Mouse (Mus musculus): ENCODE data around the gene Arx. TPM values are rescaled to one million over a fixed set of nuclear protein-coding genes. Genes with fewer than 3 reads are reported as not detected.

The Arx gene
- polyA plus RNA-seq (2017; shearing (Covaris generic)), result not detected

DNA sequence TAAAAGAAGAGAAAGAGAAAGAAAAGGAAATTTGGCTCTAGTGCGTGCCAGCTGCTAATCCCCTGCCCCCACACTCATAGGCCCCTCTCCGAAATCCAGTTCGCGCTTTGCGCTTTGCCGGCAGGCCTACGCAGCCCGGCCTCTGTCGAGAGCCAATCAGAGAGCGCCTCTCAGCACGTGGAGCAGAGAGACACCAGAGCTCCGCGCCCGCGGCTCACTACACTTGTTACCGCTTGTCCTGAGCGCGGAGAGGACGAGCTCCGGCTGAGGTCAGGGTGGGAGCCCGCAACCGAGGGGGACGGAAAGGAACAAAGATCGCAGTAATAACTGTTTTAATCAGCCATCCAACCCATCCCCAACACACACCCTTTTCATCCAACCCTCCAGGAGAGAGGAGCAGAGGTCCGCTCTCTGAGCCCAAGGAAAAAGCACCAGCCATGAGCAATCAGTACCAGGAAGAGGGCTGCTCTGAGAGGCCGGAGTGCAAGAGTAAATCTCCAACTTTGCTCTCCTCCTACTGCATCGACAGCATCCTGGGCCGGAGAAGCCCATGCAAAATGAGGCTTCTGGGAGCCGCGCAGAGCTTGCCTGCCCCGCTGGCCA lies at the start of gene Arx:
Arx (plus strand) TSS at position 155 of the 603 bp plus-strand sequence.
- ATAC-seq, result peak; percentile 84

DNA sequence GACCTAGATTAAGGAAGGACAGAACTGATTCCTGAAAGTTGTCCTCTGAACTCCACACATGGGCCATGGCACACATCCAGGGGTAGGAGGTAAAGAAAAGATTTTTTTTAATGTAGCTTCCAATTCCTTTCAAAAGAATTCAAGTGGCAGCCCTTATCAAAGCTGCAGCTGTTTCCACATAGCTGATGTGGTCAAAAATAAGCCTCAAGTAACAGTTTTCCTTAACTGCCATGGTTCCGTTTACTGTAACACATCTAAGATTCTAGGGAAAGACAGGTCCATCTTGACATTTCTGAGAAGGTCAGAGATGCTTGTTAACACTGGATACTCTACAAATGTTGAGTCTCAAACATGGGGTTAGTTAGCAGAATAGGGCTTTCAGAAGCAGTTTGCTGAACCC lies 34.9 kb upstream of the Arx start:
- no peak for ATAC-seq

DNA sequence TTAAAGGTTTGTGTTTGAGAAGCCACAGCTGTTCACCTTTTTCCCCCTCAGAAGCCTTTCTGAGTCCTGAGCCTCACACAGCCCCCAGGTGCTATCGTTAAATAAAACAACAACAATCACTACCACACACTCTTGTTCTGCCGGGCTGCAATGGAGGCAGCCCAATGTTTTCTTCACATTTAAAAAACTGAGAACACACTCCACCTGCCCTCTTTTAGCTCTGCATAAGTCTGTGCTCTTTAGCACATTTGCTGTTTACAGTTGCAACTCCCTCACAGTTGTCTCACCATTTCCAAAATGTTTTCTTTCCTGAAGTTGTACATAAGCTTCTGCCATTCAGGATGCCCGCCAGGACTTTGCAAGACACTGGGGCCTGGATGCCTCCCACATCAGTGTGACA lies 10.6 kb upstream of the Arx start:
- ATAC-seq, result no peak

DNA sequence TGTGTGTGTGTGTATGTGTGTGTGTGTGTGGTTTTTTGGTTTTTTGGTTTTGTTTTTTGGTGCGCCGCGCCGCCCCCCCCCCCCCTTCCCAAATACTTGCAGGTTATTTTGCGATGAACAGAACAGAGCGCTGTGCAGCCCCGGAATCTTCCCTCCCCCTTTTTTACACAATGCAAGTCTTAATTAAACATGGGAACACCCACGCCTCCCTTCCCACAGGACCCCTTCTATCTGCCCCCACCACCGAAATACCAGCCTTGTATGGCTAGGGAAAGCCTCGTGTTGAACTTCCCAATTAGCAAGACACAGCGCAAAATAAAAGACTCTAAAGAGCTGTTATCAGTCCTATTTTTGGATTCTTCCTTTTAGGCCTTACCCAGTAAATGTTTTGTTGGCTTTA lies 6.3 kb upstream of the Arx start:
- ATAC-seq, result no peak

DNA sequence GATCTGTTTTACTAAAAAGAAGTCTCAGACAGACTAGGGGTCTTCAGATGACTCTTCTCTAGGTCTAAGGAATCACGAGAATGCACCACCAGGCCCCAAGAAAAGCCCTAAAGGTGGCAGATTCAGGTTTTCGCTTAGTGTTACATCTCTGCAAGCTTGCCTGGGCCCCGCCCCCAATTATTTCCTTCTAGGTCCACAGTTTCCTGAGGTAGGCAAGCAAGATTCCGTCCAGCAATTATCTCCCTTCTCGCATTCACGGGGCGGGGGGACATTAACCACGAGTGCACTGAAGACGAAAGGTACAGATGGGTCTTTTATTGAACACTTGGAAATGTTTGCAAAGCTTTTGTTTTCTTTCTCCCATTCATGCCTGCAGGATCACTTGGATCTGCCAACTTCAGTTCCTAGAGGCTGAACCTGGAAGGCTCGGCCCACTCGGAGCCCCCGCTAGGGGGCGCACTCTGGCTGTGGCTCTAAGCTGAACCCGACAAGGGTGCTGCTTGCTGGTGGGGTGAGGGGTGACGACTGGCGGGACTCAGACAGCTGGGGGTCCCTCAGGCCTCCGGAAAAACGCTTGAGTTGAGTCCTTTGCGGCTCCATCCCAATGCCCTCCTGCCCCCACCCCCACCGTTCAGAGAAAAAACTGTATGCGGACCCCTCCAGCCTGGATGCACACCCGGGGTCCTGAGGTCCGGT lies 5.1 kb upstream of the Arx start:
- ATAC-seq, result peak; percentile 46

DNA sequence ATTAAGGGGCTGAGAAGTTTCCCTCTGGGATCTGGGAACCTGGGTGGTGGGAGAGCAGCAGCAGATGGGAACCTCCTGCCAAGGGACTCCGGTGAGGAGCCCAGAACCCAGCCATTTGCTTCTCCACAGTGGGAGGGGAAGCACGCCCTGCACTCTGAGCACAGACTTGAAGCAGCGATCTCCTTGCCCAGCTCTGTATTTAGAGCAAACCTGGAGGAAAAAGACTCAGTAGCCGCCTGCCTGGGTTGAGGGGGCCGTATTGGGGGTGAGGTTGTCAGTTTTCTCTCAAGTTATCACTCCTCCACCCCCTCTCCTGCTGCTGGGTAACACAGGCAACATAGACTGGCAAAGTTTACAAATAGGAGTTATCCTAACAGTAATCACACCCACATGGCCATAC lies 4.5 kb upstream of the Arx start:
- no peak for ATAC-seq

DNA sequence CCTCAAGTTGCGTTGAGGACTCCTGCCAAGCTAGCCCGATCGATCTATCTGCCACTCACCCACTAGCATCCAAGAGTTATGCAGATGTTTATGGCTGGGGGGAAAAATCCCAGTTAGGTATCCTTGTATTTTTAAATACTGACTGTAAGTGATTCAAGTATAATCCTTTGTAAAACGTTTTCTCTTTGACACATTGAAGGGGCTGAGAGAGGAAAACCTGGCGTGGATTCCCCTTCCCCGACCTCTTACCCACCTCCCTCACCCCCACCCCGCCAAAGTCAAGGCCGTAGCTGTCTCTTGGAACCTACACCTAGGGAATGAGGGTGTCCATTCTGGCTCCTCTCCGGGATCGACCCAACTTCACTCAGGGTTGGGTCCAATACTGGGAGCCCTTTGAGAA lies 1.2 kb upstream of the Arx start:
- ATAC-seq, result no peak

DNA sequence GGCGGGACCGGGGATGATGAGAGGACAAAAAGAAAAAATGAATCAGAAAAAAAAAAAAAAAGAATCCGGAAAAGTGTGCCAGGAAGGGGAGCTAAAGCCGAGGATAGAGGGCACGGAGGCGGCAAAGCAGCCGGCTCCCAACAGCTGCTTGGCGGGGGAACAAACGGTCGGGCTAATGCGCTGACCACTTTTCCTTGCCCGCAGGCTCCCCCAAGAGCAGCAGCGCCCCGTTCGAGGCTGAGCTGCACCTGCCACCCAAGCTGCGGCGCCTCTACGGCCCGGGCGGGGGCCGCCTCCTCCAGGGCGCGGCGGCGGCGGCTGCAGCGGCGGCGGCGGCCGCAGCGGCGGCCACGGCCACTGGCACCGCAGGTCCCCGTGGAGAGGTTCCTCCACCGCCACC lies 2.1 kb downstream of the Arx start:
- ATAC-seq, result no peak

DNA sequence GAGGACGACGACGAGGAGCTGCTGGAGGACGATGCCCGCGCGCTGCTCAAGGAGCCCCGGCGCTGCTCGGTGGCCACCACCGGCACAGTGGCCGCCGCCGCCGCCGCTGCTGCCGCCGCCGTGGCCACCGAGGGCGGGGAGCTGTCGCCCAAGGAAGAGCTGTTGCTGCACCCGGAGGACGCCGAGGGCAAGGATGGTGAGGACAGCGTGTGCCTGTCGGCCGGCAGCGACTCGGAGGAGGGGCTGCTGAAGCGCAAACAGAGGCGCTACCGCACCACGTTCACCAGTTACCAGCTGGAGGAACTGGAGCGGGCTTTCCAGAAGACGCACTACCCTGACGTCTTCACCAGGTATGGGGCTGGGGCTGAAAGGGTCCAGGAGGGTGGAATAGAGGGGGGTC lies 2.8 kb downstream of the Arx start:
- ATAC-seq, result no peak

DNA sequence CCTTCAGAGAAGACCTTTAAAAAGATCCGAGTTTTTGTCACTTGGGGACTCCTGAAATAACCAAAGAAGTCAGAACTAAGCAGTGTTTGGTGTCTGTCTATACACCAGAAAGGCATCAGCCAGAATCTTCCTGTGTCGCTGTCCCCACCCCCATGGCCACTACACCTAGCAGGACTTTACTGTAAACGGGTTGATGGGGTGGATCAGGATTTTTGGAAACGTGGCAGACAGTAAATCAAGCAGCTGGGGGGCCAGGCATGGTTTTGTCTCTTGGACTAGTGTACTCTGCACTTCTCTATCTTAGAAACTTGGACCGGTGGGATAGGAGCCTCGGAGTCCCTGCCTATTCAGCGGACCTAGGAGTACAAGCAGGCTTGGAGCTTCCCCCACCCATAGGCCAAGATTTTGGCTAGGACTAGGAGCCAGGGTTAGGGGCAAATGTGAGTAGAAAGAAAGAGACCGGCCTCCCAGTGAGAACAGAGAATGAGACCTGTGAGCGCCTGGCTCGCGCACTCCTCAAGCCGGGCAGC lies 3.7 kb downstream of the Arx start:
- no peak for ATAC-seq

DNA sequence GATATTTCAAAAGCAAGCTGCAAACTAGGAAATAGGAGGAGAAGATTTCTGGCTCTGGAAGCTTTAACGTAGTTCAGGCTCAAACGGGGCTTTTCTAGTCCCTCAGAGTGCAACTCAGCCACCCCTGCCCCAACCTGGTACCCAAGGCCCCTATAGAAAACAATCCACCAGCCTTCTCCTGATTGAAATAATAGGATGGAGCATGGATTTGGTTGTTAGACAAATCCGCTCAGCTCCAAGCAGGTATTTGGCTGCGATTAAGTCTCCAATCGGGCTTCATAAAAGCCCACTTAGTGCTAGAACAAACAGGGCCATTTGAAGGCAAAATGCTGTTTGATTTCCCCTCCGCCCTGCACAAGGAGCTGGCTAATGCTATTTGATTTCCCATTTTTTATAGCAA lies 5.8 kb downstream of the Arx start:
- ATAC-seq, result no peak

DNA sequence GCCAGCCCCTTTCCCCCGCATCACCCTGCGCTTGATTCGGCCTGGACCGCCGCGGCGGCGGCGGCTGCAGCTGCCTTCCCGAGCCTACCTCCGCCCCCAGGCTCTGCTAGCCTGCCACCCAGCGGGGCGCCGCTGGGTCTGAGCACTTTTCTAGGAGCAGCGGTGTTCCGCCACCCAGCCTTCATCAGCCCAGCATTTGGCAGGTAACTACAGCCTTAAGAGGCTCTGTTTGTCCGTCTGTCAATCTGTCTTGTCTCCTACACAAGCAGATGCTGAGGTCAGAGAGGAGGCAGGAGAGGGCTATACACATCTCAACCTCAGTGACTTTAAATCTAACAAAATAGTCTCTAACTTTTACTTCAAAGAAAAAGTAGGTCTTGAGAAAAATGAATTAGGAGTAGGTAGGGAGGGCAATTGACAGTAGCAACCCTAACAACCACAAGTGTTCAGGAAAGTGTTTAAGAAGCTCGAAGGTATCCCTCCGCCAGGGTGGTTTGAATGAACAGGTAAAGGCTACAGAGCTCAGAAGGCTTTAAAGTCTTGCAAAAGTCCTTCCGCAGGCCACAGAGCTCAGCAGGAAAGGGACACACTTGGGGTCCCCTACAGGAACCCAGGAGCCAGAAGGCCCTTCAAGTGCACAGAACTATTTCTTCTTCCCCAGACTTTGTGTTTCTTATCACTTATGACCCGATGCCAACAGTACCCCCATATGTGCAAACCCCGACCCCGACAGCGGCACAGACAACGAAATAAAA lies 8.7 kb downstream of the Arx start:
- no peak for ATAC-seq

DNA sequence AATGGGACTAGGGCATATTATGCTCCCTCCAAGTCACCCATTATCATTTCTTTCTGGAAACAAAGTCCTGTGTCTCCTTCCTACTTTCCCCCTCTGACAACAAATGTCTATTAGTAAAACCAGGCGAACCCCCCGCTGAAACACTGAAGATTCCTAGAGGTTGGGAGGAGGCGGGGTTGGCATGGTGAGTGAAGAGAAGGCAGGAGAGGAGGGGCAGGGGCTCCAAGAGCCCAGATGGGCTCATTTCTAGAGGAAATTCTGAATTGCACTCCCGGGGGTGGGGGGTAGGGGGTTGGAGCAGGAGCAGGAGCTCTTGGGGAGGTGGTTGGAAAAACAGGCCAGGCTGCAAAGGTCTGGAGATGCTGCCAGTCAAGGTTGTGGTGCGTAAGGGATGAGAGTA lies 9.6 kb downstream of the Arx start:
- ATAC-seq, result no peak

DNA sequence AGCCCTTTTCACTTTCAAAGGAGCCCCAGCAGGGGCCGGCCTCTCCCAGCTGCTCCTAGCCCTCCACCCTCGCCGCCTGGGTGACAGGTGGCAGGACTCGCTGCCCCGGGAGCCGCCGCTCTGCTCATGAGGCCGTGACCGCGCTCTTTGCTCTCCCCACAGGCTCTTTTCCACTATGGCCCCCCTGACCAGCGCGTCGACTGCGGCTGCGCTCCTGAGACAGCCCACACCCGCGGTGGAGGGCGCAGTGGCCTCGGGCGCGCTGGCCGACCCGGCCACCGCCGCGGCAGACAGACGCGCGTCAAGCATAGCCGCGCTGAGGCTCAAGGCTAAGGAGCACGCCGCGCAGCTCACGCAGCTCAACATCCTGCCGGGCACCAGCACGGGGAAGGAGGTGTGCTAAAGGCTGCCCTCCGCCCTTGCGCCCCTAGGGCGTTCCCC lies 10.8 kb downstream of the Arx start:
- peak; percentile 38 for ATAC-seq

DNA sequence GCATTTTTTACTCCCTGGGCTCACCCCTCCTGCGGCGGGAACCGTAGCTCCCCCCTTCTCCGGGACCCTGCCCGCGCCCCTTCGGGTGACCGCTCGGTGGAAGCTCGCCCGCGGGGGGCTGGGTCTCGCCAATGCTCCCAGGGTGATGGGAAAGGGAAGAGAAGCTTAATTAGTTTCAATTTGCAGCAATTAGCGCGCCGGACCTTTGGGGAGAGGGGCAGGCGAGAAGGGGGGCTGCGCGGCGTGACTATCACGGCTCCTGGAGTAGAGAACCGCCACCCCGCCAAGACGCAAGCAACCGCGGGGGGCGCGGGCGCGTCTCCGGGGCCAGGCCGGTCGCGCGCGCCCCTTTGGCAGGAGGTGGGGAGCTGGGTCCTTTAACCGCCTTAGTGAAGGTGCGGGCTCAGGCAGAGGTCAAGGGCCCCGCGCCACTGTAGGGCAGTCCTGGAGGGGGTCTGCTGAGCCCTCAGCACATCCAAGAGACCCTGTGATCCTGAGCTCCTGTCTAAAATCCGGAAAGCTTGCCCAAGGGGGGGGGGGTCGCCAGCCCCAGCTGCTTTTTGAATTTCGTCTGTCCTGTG lies 12.9 kb downstream of the Arx start:
- no peak for ATAC-seq

DNA sequence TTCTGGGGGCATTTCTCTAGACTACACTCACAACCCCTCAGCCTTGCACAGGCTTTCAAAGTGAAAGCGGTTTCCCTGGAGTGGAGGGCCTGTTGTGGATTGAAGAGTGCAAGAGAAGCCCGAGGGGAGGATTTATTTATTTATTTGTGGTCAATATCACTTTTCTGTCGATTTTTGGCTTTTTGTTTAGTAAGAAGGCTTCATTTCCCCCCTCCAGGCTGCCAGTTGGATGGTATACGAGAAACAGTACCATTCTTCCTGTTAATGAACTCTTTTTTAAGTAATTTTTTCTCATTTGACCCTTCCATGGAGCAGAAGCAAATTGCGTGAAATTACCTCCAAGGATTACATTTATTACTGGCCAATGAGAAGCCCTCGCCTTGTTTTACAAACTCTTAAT lies 13.5 kb downstream of the Arx start:
- no peak for ATAC-seq

DNA sequence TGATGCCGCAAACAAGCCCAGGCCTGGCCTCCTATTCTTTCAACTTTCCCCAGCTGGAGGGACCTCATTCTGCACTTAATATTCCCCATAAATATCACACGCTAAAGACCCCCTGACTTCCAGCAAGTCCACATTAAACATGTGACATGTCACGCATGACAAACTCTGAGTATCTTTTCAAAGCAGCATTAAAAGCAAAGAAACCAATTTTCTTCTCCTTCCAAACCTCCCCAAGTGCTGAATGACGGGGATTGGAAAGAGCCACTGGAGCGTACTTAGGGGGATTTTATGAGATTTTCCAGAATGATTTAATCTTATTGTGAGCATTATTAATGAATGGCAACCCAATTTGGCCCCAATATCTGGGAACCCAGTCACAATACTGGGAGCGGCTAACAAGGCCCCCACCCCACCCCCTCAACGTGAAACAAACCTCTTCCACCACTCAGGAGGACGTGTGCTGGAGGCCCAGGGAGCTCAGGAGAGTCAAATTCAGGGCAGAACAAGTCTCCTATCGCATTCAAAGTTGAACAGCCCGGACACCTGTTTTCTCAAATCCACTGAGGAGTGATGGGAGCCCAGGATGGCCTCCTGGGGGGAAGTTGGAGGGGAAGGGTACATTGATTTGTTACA lies 14.1 kb downstream of the Arx start:
- ATAC-seq, result no peak

DNA sequence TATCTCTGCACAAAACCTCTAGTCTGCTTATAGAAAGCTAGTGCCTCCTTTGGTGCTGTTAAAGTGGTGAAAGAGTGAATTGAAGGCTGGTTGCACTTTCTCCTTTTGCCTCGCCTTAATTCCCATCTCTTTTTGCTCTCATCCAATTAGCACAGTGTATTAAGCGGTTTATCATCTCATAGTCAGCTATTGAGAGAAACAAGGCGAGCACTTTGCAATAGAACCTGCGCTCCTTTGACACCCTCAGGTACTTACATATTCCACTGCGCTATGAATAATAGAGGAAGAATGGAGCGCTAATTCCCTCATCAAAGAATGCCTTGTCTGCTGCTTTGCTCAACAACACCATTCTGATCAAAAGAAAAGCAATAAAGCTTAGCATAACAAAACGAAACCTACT lies 15.6 kb downstream of the Arx start:
- no peak for ATAC-seq

DNA sequence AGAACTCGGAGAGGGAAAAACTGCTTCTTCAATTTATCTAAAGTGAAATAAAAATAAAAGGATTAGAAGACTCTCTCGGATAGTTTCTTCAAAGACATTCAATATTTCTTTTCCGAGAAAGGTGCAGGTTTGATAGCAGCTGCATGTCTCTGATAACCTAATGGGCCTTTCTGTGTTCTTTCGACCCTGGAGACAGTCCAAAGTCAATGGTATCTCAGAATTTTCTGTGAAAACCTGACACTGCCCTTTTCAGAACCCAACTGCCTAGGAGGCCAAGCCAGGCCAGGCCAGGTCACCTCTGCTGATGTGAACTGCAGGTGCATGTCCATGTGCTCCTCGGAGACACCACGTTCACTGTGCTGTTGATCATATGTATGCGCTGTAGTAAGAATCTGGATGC lies 19.5 kb downstream of the Arx start:
- no peak for ATAC-seq

DNA sequence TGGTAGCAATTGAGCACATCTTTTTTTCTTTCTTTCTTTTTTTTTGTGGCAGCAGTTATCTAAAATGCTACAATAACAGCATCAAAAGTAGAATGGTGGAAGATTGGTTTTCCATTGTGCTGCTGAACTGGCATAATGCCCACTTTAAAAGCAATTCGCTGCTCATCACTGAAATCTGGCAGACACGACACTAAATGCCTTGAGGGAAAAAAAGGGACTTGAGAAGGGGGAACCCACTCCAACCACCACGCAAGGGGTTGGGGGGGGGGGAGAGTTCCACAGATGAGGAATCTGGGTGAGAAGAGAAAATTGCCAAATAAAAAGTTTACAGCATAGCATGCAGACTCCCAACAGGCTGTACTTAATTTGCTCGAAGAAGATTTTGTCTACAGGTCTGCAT lies 31.3 kb downstream of the Arx start:
- no peak for ATAC-seq

DNA sequence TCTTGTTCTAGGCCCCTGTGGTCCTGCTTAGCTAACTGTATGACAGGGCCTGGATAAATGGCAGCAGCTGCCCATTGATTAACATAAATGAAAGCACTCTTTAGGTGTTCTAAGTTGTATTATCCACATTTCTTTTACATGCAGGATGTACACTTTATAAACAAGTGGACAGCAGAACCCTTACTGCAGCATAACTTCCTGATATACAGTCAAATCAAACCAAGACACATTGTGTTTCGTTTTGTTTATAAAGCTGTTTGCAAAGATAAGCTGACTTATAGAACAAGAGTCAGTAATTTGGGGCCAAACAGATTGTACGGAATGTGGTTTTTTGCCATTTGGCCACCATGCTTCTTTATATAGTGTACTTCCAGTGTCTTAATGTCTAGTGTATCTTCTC lies 33.7 kb downstream of the Arx start:
- ATAC-seq, result no peak

DNA sequence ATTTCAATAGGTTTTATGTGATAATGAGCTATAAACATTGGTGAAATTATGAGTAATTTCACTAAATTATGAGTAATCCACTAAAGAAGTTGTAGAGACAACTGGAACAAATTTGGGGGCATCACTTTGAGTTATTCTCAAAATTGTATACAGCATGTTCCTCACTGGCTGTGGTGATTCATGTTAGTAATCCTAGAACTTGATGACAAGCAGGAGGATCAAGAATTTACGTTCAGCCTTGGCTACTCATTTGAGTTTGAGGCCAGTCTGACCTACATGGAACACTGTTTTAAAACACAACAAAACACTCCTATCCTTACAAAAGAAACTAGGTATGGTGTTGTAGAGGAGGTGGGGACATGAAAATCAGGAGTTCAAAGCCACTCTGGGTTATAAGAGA lies 35.1 kb downstream of the Arx start:
- no peak for ATAC-seq
